Mouse (Mus musculus) splenic B cell, adult 2 months (primary cell): ENCODE results near the gene Fos.

Experiments used
- DNase-seq: peaks from one replicate; pipeline ENCODE4 v3.0.0-alpha.2; 2011; ENCODE audit warnings: low read depth, low spot score
- H3K27me3 ChIP-seq: 2 replicates; pipeline ENCODE4 v1.6.1; 2012; ENCODE audit warnings: mild to moderate bottlenecking, low read length, moderate library complexity, mixed read lengths; ENCODE audit not compliant: control insufficient read depth, poor library complexity, insufficient read depth, severe bottlenecking
- H3K36me3 ChIP-seq: 2 replicates; pipeline ENCODE4 v1.6.1; 2012; ENCODE audit warnings: mild to moderate bottlenecking, low read length, moderate library complexity, mixed read lengths; ENCODE audit not compliant: control insufficient read depth, poor library complexity, insufficient read depth, severe bottlenecking

Fos gene

DNA sequence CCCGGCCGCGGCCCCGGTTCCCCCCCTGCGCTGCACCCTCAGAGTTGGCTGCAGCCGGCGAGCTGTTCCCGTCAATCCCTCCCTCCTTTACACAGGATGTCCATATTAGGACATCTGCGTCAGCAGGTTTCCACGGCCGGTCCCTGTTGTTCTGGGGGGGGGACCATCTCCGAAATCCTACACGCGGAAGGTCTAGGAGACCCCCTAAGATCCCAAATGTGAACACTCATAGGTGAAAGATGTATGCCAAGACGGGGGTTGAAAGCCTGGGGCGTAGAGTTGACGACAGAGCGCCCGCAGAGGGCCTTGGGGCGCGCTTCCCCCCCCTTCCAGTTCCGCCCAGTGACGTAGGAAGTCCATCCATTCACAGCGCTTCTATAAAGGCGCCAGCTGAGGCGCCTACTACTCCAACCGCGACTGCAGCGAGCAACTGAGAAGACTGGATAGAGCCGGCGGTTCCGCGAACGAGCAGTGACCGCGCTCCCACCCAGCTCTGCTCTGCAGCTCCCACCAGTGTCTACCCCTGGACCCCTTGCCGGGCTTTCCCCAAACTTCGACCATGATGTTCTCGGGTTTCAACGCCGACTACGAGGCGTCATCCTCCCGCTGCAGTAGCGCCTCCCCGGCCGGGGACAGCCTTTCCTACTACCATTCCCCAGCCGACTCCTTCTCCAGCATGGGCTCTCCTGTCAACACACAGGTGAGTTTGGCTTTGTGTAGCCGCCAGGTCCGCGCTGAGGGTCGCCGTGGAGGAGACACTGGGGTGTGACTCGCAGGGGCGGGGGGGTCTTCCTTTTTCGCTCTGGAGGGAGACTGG is at the start of gene Fos:
TSS of gene Fos (plus strand) at position 410 of the 817 bp plus-strand sequence.
- Histone ChIP-seq H3K36me3 (peaks cover 5% of the 10 kb centered on the region; the same call in 1 of the 2 replicates), H3K27me3 (no peaks in the 10 kb centered on the region)
- peak; percentile 97 for DNase-seq

DNA sequence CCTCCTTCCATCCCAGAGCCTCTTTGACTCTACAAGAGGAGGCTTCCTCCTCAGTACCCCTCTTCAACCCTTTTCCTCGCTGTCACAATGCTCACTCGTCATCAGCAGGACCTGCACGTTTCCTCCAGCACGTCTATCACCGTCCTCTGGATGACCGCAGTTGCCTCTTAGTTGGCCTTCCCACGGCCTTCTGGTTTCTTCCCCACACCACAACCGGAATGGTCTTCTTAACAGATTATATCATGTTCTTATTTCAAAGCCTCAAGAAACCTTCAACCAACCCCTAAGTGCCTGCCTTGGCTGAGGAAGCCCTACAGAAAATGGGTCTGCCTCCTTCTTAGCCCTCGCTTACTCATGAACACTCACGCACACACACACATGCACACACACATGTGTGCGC is 48.0 kb upstream of the Fos start:
- Histone ChIP-seq H3K36me3 (no peaks in the 10 kb centered on the region), H3K27me3 (no peaks in the 10 kb centered on the region)
- DNase-seq = no peak

DNA sequence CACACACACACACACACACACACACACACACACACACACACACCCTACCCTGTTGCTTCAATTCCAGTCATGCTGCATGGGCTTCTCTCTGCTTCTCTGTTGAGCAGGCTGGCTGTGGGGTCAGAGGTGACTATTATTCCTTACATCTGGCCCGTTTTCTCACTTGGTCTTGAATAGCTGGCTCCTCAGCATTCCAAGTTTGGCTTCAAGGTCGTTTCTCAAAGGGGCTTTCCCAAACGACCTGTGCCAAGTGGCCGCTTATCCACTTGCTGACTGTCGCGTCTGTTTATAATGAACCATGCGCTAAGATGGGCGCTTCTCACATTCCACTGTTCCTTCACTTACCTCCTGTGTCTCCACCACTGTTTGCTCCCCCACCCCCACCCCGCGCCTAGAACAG is 47.6 kb upstream of the Fos start:
- no peaks in the 10 kb centered on the region for H3K27me3 ChIP-seq
- H3K36me3 ChIP-seq = no peaks in the 10 kb centered on the region
- no peak for DNase-seq

DNA sequence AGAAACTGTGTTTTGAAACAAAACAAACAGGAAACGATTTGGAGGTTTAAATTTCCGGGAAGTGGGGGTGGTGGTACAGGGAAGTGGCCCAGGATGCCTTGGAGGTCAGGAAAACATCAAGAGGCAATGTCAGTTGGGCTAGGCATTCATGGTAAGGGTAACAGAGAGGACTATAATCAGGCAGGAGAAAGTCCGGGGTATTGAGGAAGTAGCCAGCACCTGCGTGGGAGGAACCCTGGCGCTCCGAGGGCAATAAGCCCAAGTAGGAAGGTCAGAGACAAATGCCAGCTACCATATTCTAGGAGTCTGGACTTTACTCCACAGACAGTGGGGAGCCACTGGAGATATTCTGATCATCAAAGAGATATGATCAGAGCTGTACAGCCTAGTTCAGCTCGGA is 45.9 kb upstream of the Fos start:
- H3K27me3 ChIP-seq = no peaks in the 10 kb centered on the region
- DNase-seq = peak; percentile 54
- H3K36me3 ChIP-seq = no peaks in the 10 kb centered on the region

DNA sequence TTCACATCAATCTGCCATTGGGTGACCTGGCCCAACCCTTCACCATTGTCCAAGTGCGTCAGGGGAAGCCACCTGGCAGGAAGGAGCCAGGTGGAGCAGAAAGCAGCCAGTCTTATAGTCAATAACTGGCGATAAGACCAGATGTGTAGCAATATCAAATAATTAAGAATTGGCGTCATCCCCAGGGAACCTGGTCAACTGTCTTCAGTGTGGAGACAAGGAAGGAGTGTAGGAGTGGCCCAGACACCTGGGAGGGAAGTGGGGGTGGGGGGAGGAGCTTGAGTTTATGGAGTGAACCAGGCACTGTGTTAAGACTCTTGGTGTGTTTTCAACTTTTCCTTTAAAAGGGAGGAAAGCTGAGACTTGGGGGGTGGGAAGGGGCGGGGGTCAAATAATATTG is 43.7 kb upstream of the Fos start:
- DNase-seq = peak; percentile 67
- H3K36me3 ChIP-seq = no peaks in the 10 kb centered on the region
- no peaks in the 10 kb centered on the region for H3K27me3 ChIP-seq

DNA sequence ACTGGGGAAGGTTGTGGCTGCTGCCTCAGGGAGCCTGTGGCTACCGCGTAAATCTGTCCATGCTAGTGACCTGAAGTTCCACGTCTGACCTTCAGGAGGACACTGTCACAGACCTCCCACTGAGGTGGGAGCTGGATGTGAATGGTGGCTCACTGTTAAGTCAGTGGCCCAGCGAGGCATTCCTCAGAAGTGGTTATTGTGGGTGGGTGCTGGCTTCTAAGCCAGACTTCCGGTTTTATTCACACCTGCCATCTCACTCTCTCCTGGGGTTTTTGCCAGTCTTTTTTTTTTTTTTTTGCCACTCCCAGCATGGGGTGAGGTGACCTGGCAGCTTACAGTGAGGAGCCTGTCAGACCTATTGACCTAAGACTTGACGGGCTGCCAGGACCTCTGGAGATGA is 43.3 kb upstream of the Fos start:
- Histone ChIP-seq H3K27me3 (no peaks in the 10 kb centered on the region), H3K36me3 (no peaks in the 10 kb centered on the region)
- DNase-seq = peak; percentile 52

DNA sequence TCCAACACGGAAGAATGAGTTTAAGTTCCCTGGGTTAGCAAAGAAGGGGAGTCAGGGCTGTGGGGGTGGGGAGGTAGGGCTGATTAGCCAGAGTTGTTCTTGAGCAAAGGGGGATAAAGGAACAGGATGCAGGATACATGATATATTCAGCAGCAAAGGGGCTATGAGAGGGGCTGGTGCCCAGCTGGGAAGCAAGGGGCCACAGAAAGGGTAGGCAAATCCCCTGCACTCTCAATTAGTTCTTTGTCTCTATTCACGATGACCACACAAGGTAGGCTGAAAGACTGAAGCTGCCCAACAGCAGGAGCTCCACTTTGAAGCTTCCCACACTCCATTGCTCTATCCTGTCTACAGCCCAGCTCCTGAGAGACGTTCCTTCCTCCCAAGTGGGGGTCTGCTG is 39.8 kb upstream of the Fos start:
- no peak for DNase-seq
- no peaks in the 10 kb centered on the region for H3K27me3 ChIP-seq
- no peaks in the 10 kb centered on the region for H3K36me3 ChIP-seq

DNA sequence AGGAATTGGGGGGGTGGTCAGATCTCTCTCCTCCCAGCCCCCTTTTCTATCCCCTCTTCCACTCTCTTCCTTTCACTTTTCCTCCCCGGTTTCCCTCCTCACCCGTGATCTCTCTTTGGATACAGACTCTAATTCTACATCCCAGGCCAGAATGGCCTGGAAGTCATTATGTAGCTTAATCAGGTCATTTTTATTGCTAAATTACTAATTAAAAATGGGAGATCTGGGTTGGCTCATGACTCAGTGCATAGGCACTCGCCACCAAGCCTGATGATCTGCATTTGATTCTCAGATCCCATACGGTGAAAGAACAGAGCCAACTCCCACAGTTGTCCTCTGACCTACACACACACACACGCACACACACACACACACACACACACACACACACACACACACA is 39.2 kb upstream of the Fos start:
- no peak for DNase-seq
- Histone ChIP-seq H3K27me3 (no peaks in the 10 kb centered on the region), H3K36me3 (no peaks in the 10 kb centered on the region)

DNA sequence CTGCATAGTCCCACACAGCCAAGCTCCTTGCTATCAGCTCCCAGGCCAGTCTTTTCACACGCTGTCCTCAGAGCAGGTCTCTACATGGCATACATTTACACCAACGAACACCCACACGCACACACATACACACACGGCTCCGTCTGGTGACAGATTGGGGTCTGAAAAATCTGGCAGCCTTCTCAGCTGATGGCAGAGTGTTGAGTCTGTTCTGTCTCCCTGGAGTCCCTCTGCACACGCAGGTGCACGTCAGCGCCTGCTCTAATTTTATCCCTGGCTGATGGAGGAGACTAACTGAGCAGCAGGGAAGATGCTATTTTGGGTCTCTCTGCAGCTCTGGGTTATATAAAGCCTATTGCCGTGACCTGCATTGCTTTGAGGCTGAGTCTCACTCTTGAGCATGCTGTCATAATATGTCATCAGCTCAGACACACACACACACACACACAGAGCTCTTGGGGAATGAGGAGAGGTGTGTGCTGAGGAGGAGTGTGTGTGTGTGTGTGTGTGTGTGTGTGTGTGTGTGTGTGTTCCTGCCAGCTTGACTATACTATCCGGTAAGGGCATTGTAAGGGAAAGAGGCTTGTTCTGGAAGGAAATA is 37.6 kb upstream of the Fos start:
- Histone ChIP-seq H3K27me3 (no peaks in the 10 kb centered on the region), H3K36me3 (no peaks in the 10 kb centered on the region)
- DNase-seq = peak; percentile 46

DNA sequence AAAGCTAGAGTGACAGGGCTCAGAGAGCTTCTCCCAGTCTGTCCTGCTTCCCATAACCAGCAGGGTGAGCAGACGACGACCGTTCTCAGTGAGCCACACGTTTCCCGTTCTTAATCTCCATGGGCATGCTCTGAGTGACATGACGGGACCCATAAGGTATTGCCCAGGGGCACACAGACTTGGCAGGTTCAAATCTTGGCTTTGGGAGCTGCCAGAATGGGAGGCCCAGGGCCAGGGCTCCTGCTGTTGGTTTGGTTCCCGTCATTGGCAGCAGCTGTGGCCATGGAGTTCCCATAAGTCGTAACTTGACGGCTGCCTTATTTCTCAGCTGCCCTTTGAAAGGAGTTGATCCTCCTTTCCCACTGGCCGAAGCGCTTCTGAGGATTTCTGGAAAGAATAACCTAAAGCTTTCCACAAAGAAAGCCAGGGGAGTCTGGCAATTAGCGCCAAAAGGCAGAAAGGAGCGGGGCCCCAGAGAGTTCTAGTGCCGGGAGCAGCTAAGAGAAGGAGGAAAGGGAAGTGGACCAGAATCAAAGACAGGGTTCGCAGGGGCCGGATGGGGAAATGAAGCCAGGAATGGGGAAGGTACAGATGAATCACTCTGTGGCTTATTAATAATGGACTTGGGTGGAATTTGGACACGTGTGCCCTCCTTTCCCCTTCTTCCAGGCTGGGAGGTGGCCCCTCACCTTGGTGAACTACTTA is 36.4 kb upstream of the Fos start:
- H3K36me3 ChIP-seq = no peaks in the 10 kb centered on the region
- no peaks in the 10 kb centered on the region for H3K27me3 ChIP-seq
- no peak for DNase-seq

DNA sequence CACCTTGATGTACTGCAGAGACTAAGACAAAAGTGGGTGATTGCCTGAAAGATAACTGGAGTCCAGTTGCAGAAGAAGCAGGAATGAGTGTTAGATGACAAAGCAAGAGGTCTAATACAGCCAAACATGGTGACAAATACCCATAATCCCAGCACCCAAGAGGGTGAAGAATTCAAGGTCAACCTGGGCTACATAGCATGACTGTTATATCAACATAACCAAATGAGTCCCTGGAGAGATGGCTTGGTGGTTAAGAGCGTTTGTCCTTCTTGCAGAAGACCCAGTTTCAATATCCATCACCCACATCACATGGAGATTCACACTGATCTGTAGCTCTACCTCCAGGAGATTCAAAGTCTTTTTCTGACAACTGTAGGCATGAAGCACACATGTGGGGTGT is 30.2 kb upstream of the Fos start:
- Histone ChIP-seq H3K27me3 (no peaks in the 10 kb centered on the region), H3K36me3 (no peaks in the 10 kb centered on the region)
- DNase-seq = peak; percentile 35

DNA sequence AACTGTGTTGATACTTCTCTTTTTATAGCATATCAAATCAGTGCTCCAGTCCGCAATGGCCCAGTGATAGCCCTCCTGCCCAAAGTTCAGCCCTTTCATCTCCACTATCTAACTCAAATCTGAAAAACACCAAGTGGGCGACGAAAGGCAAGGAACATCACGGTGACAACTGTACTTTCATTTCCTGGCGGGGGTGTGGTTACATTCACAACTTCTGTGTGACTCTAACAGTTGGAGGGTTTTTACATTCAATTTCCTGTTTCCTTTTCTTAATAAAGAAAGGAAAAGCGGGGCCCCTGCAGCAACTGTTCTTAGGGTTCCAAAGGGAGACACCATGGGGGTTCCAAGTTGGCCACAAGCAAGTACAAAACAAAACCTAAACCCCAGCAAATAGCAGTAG is 29.0 kb upstream of the Fos start:
- Histone ChIP-seq H3K36me3 (no peaks in the 10 kb centered on the region), H3K27me3 (no peaks in the 10 kb centered on the region)
- DNase-seq = peak; percentile 80

DNA sequence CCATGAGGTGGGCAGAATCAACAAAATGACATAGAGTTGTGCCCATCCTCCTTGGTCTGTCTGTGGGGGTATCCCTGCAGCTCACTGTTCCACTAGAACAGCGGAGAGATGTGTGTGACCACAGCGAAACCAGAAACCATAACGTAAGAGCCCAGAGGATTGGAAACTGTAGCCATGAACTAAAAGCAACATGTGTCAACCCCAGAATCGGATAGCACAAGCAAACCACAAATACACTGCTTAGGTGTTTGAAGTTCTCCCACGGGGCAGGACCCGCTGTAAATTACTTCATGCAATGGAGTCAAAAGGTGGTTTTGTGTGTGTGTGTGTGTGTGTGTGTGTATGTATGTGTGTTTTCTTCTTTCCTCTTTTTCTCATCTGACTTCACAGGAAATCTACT is 26.7 kb upstream of the Fos start:
- no peaks in the 10 kb centered on the region for H3K36me3 ChIP-seq
- peak; percentile 85 for DNase-seq
- no peaks in the 10 kb centered on the region for H3K27me3 ChIP-seq

DNA sequence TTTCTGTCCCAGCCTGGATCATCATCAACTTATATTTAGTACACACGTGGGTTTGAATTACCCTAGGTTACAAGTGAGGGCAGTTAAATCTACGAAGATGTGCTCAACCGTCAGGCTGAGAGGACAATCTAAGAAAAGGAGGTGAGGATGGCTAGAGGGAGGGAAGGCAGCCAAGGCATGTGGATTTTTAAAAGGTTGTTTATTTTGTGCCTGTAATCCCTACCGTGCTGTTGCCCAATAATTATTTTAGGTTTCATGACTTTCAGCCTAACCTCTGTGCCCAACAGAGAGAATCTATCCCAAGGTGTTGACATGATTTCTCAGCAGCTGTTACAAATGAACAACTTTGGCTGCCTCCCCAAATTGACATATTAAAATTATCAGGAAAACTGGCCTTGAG is 26.2 kb upstream of the Fos start:
- no peaks in the 10 kb centered on the region for H3K36me3 ChIP-seq
- H3K27me3 ChIP-seq = no peaks in the 10 kb centered on the region
- no peak for DNase-seq

DNA sequence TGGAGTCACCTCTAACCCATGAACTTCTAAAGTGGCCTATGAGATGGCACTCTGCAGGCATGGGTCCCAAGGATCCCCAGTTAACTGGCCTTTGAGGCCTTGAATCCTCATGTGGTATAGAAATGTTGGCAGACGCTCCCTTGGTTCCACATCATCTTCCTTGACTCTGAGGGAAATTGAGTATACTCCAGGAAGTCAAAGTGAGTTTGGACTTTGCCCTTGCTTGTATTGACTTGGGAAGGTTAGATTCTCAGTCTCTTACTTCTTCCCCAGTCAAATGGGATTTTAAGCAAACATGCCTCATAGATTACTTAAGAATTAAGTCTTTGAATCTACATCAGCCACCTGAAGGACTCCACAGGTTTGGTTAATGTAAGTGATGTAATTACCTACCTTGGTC is 24.2 kb upstream of the Fos start:
- Histone ChIP-seq H3K36me3 (no peaks in the 10 kb centered on the region), H3K27me3 (no peaks in the 10 kb centered on the region)
- DNase-seq = no peak
